Mouse (Mus musculus): ENCODE measurements around the gene Aes.

- TF ChIP-seq CTCF (IDR thresholded peaks at IDR 0.05; ENCODE audit: low read depth) (no peak), EP300 (IDR thresholded peaks at IDR 0.05; ENCODE audit: low read depth) (no peak)
Observed at GRCm38 (mm10) chr10:81519978-81520365, 39.3 kb upstream of the Aes start.
